Mouse (Mus musculus): ENCODE measurements at regions not wholly inside any gene's neighbourhood (a gene's known extent, or its start where the extent isn't known, plus 50 kb on each side); places are given as distances from the start of the nearest gene placed in this dataset.

GRCm38 (mm10) chr11:18676876-18677275, 341.9 kb downstream of the Meis1 start:
- no peak for TF ChIP-seq POLR2A (IDR thresholded peaks at IDR 0.05; ENCODE audit: low read depth, low read length)
- no peak for TF ChIP-seq CTCF (IDR thresholded peaks at IDR 0.05; ENCODE audit: extremely low read depth, insufficient read length, insufficient replicate concordance, low read depth, low read length)
